Mouse (Mus musculus) CH12.LX (cell line): ENCODE measurements at regions not wholly inside any gene's neighbourhood (a gene's known extent, or its start where the extent isn't known, plus 50 kb on each side); places are given as distances from the start of the nearest gene placed in this dataset.

Source experiments
- KAT2A ChIP-seq: IDR thresholded peaks from 2 replicates; pipeline ENCODE4 v1.6.1; 2012; ENCODE audit warnings: low read length, improper control_type of control experiment, inconsistent platforms; ENCODE audit not compliant: insufficient replicate concordance
- POLR2A ChIP-seq: IDR thresholded peaks from 2 replicates; pipeline ENCODE4 v1.6.1; 2011; ENCODE audit warnings: low read depth, mild to moderate bottlenecking, improper control_type of control experiment, low read length
- TBP ChIP-seq: conservative IDR thresholded peaks from 2 replicates; pipeline ENCODE4 v1.6.1; 2011; ENCODE audit warnings: low read depth, low read length, improper control_type of control experiment
- USF1 ChIP-seq: IDR thresholded peaks from 2 replicates; pipeline ENCODE4 v1.6.1; 2014; ENCODE audit warnings: low read depth, mild to moderate bottlenecking, inconsistent platforms, low read length, improper control_type of control experiment

DNA sequence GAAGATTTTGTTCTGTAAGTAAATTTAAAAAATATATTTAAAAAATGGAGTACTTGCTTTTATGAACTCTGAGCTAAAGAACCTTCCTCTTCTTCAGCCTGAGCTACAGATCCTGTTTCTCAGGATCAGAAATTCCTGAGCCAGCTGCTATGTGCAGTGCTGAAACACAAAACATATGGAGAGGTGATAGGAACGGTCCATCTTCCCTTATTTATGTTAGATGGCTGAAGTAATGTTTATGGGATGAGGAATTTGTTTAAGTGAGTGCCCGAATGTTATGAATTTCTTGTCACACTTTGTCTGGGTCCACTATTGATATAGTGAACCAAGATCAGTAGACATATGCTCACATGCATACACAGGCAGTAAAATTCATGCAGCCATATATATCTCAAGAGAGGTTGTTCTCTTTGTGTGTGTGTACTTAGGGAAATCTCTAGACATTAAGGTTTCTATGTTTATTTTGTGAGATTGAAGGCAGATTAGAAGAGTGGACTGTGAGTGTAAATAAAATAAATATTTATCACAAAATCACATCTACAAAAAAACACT lies 325.0 kb upstream of the Etaa1 start:
- TF ChIP-seq TBP: no peak
- TF ChIP-seq KAT2A: no peak
- TF ChIP-seq POLR2A: no peak
- no peak for TF ChIP-seq USF1
